Mouse (Mus musculus) embryonic fibroblast, embryonic 13.5 days (primary cell): ENCODE data around the gene G3bp2. TPM values are rescaled to one million over a fixed set of nuclear protein-coding genes. Genes with fewer than 3 reads are reported as not detected.

ENCODE experiments used
- H3K27ac ChIP-seq: 2 replicates; pipeline ENCODE4 v1.5.1; 2012; ENCODE audit warnings: low read length, control low read depth, inconsistent platforms; ENCODE audit not compliant: insufficient read depth
- H3K4me1 ChIP-seq: 2 replicates; pipeline ENCODE4 v1.6.1; 2011; ENCODE audit warnings: low read length; ENCODE audit not compliant: control insufficient read depth, insufficient read depth
- H3K4me3 ChIP-seq: 2 replicates; pipeline ENCODE4 v1.5.1; 2011; ENCODE audit warnings: mild to moderate bottlenecking, control low read depth, low read length; ENCODE audit not compliant: insufficient read depth
- CTCF ChIP-seq: IDR thresholded peaks from 2 replicates; pipeline ENCODE4 v1.5.1; 2011; ENCODE audit warnings: mild to moderate bottlenecking, control low read depth, low read length, moderate library complexity, borderline replicate concordance; ENCODE audit not compliant: insufficient read depth
- POLR2A ChIP-seq: IDR thresholded peaks from 2 replicates; pipeline ENCODE4 v1.6.1; 2011; ENCODE audit warnings: low read depth, mild to moderate bottlenecking, control low read depth, low read length, moderate library complexity
- polyA plus RNA-seq: library from polyadenylated mRNA; stranded (reverse); fragments of >200 nt; gene quantifications from 2 replicates; pipeline ENCODE4 v1.2.4, GENCODE M21; 2011; ENCODE audit warnings: low read depth; ENCODE audit not compliant: missing spikeins, insufficient read length

The G3bp2 gene
- polyA plus RNA-seq, 1 experiment = 104 TPM

DNA sequence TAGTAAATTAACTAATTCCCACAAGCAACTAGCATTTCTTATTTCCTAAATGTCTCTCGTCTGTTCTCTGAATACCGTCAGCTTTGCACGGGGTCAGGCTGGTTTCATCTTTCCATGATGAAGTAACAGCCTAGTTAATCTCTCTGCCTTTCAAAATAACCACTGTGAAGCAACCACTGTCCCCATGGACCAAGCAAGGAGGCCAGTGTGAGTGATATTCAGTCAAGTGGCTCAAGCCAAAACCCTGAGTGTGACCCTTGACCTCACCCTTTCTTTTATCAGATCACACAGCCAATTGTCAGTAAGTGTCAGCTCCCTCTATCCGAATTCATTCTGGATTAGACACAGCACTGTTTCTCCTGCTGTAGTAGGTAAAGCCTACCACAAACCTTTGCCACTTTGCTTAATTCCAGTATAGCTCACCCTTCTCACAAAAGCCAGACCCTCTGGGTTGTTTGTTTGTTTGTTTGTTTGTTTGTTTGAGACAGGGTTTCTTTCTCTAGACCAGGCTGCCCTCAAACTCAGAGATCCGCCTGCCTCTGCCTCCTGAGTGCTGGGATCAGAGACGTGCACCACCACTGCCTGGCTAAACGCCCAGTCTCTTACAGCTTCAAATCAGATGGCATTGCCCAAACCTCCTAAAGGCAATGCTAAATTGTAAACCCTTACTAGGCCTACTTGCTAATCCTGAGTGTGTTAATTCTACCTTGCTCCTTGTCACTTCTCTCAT, 2.5 kb upstream of the G3bp2 start:
- no peak overlapping the region for H3K4me3 ChIP-seq
- TF ChIP-seq POLR2A (no peak), CTCF (no peak)
- peaks cover 3% of the 10 kb centered on the region for H3K4me1 ChIP-seq
- no peak overlapping the region for H3K27ac ChIP-seq

DNA sequence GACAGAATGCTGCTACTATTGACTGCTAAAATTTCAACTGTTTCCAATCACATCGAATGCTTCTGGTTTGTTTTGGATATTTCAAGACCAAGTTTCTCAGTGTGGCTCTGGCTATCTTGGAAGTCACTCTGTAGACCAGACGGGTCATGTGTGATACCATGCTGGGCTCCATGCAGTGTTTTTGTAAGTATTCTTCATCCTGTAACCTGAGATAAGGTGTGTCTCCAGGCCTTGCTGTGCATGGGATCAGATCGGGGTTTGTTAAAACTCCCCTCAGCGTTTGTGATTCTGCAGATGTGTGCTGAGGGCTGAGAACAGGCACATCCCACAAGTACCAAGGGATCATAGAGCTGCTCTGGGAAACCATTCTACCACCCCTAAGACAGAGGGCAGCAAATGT, 1.7 kb upstream of the G3bp2 start:
- H3K4me1 ChIP-seq = peaks cover 6% of the 10 kb centered on the region
- H3K4me3 ChIP-seq = no peak overlapping the region
- TF ChIP-seq CTCF (no peak), POLR2A (no peak)
- H3K27ac ChIP-seq = no peak overlapping the region

GRCm38 (mm10) chr5:92082821-92083401, 608 bp downstream of the G3bp2 start:
- H3K4me1 ChIP-seq = peaks cover 8% of the 10 kb centered on the region
- peak overlapping the region; percentile 79 for H3K27ac ChIP-seq
- H3K4me3 ChIP-seq = peak overlapping the region; percentile 91
- no peak for TF ChIP-seq CTCF
- no peak; the same call in none of the 2 replicates for TF ChIP-seq POLR2A

- Histone ChIP-seq H3K4me3 (peak overlapping the region; percentile 91), H3K27ac (no peak overlapping the region), H3K4me1 (peaks cover 8% of the 10 kb centered on the region)
- TF ChIP-seq POLR2A = no peak
- TF ChIP-seq CTCF = no peak
These were observed 2.2 kb downstream of the G3bp2 start for GRCm38 (mm10) chr5:92081326-92081725.

GRCm38 (mm10) chr5:92080400-92080799, 3.1 kb downstream of the G3bp2 start:
- Histone ChIP-seq H3K4me1 (peaks cover 8% of the 10 kb centered on the region), H3K27ac (no peak overlapping the region), H3K4me3 (no peak overlapping the region)
- TF ChIP-seq CTCF (no peak), POLR2A (no peak)

- Histone ChIP-seq H3K4me3 (no peak overlapping the region), H3K4me1 (peaks cover 8% of the 10 kb centered on the region), H3K27ac (no peak overlapping the region)
- TF ChIP-seq POLR2A (no peak), CTCF (no peak)
These were observed 4.2 kb downstream of the G3bp2 start for GRCm38 (mm10) chr5:92079304-92079703.

- Histone ChIP-seq H3K27ac (no peak overlapping the region), H3K4me1 (peaks cover 8% of the 10 kb centered on the region), H3K4me3 (no peak overlapping the region)
- TF ChIP-seq CTCF (no peak), POLR2A (no peak)
These were observed 4.8 kb downstream of the G3bp2 start for GRCm38 (mm10) chr5:92078751-92079150.

DNA sequence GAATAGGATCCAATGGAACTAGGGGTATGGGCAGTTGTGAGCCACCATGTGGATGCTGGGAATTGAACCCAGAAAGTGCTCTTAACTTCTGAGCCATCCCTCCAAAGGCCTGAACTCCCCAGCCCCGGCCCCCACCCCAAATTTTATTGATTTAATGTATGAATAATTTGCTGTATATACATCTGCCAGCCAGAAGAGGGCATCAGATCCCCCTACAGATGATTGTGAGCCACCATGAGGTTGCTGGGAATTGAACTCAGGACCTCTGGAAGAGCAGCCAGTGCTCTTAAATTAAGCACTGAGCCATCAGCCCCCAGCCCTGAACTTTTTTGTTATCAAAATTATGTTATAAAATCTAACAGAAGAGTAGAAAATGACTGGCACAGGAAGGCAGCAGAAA, 7.2 kb downstream of the G3bp2 start:
- Histone ChIP-seq H3K27ac (no peak overlapping the region), H3K4me3 (no peak overlapping the region), H3K4me1 (peaks cover 9% of the 10 kb centered on the region)
- no peak for TF ChIP-seq CTCF
- no peak for TF ChIP-seq POLR2A

DNA sequence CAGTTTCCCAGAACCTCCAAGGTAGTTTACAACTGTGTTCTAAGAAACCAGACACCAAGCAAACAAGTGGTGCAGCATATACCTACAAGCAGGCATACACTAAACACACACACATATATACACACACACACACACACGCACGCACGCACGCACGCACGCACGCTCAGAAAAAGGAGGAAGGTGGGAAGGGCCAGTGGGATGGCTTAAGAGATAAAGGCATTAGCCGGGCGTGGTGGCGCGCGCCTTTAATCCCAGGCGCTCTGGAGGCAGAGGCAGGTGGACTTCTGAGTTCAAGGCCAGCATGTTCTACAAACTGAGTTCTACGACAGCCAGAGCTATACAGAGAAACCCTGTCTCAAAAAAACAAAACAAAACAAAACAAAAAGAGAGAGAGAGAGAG, 9.5 kb downstream of the G3bp2 start:
- TF ChIP-seq CTCF (no peak), POLR2A (no peak)
- Histone ChIP-seq H3K4me1 (peaks cover 5% of the 10 kb centered on the region; the same call in 1 of the 2 replicates), H3K4me3 (no peak overlapping the region), H3K27ac (no peak overlapping the region)

DNA sequence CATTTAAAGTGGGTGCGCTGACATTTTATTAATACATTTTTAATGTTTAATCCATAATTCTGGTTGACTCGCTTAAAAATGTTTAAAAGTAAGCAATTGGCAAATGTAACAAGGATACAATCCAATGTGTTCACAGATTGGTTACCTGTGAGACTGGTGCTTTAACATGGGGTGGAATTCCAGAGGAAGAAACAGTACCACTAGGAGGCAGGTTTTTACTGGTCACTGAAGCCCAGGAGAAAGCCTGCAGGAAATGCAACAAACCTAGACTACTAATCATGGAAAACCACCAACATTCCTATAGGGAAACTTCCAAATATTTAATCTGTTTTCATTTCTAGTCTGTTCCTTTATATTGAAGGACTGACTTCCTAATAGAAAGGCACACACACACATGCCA, 20.3 kb downstream of the G3bp2 start:
- no peaks in the 10 kb centered on the region for H3K4me1 ChIP-seq
- no peak overlapping the region for H3K4me3 ChIP-seq
- H3K27ac ChIP-seq = no peak overlapping the region
- TF ChIP-seq CTCF (no peak), POLR2A (no peak)
